Mouse (Mus musculus): ENCODE measurements around the gene Gucy2d. TPM values are rescaled to one million over a fixed set of nuclear protein-coding genes. Genes with fewer than 3 reads are reported as not detected.

Gene Gucy2d
- polyA plus RNA-seq, 1 experiment from 2014 or later, result not detected

DNA sequence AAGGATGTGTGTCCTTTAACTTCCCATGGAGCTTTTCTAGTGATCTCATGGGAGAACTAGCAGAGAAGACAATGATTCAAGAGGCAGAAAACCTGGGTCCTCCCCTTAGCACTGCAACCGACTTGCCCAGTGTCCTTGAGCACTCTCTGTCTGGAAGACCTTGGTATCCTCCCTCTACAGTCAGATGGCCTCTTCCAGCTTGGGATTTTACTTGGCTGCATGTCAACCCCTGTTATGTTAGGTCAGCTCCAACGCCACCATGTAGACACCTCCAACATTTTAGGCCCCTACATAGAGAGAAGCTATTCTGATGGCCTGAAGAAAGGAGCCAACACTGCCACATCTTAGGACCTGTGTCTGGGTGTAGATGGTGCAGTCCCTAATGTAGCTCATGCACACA is 32.3 kb downstream of the Gucy2d start:
- 85% methylated on average over 2 of the region's 2 CpGs for WGBS
- ATAC-seq, result no peak
- H3K9me3 ChIP-seq (ENCODE audit: control insufficient read depth, low read length), result no peaks in the 10 kb centered on the region
- H3K9ac ChIP-seq (replicated peaks; ENCODE audit: low read depth, low read length), result no peak overlapping the region
- H3K4me2 ChIP-seq (ENCODE audit: low read length), result no peak overlapping the region
- H3K27me3 ChIP-seq (replicated peaks; ENCODE audit: control insufficient read depth, insufficient read depth, low read length), result no peaks in the 10 kb centered on the region
- H3K4me1 ChIP-seq (replicated peaks; ENCODE audit: control insufficient read depth, insufficient read depth, low read length), result no peaks in the 10 kb centered on the region
- no peak overlapping the region for H3K4me3 ChIP-seq (replicated peaks; ENCODE audit: low read length)
- no peaks in the 10 kb centered on the region for H3K36me3 ChIP-seq (ENCODE audit: control insufficient read depth, insufficient read depth)
- no peak overlapping the region for H3K27ac ChIP-seq (ENCODE audit: low read length)

DNA sequence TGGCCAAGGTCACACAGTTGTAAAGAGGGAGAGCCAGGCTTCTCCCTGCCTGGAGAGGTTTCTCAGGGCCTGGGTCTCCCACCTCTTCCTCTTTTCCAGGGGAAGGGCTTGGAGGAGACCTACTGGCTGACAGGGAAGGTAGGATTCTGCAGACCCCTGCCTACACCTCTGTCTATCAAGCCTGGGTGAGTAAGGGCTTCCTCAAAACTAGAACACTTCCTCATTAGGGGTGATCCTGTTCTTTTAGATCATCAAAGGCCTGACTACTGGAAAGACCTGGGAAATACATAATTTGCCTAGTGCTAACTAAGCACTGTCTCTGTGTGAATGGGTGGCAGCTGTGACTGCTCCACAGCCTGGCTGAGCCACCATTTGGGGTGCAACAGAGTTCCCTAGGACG is 34.3 kb downstream of the Gucy2d start:
- WGBS, result 76% methylated on average over 1 of the region's 1 CpGs
- Histone ChIP-seq H3K4me1 (replicated peaks; ENCODE audit: control insufficient read depth, insufficient read depth, low read length) (no peaks in the 10 kb centered on the region), H3K4me2 (ENCODE audit: low read length) (no peak overlapping the region), H3K36me3 (ENCODE audit: control insufficient read depth, insufficient read depth) (no peaks in the 10 kb centered on the region), H3K9me3 (ENCODE audit: control insufficient read depth, low read length) (no peaks in the 10 kb centered on the region), H3K4me3 (replicated peaks; ENCODE audit: low read length) (no peak overlapping the region), H3K27ac (ENCODE audit: low read length) (no peak overlapping the region), H3K9ac (replicated peaks; ENCODE audit: low read depth, low read length) (no peak overlapping the region), H3K27me3 (replicated peaks; ENCODE audit: control insufficient read depth, insufficient read depth, low read length) (no peaks in the 10 kb centered on the region)
- ATAC-seq, result no peak

DNA sequence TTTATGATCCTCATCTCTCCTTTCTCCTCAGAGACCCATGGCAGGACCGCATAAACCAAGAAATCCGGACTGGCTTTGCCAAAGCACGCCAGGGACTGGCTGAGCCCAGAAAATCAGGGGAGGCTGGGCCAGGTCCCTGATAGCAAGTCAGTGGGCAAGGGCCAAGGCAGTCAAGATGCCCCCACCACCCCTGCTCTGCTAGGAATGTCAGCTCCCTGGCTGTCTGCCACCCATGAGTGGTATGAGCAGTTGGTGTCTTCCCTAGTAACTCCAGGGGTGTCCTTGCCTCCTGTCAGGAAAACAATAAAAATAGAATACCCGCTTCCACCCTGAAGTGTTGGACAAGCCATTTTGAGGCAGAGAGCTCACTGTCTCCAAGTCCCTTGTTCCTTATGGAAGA is 36.9 kb downstream of the Gucy2d start:
- 89% methylated on average over 4 of the region's 4 CpGs for WGBS
- H3K36me3 ChIP-seq (ENCODE audit: control insufficient read depth, insufficient read depth), result no peaks in the 10 kb centered on the region
- ATAC-seq, result no peak
- no peak overlapping the region for H3K27ac ChIP-seq (ENCODE audit: low read length)
- no peak overlapping the region for H3K4me2 ChIP-seq (ENCODE audit: low read length)
- H3K9me3 ChIP-seq (ENCODE audit: control insufficient read depth, low read length), result no peaks in the 10 kb centered on the region
- no peaks in the 10 kb centered on the region for H3K4me1 ChIP-seq (replicated peaks; ENCODE audit: control insufficient read depth, insufficient read depth, low read length)
- no peak overlapping the region for H3K4me3 ChIP-seq (replicated peaks; ENCODE audit: low read length)
- no peak overlapping the region for H3K9ac ChIP-seq (replicated peaks; ENCODE audit: low read depth, low read length)
- no peaks in the 10 kb centered on the region for H3K27me3 ChIP-seq (replicated peaks; ENCODE audit: control insufficient read depth, insufficient read depth, low read length)

DNA sequence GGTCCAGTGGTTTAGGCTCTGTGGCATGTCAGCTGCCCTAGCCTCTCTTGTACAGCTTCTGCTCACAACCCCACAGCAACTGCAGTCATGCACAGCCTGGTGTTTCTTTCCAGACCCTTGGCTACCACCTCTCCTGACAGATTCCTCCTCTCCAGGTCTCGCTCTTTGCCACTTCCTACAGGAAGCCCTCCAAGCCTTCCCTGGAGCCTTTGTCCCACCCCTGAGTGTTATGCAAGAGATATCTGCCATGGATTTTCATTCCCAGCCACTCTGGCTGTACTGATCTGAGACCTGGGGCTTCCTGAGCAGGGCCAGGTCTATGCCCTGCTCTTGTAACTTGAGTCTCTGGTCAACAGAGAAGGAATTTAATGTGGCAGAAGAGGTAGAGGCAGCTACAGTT is 40.3 kb downstream of the Gucy2d start:
- no peaks in the 10 kb centered on the region for H3K36me3 ChIP-seq (ENCODE audit: control insufficient read depth, insufficient read depth)
- WGBS, result 100% methylated on average over 1 of the region's 1 CpGs
- no peak overlapping the region for H3K4me3 ChIP-seq (replicated peaks; ENCODE audit: low read length)
- H3K9ac ChIP-seq (replicated peaks; ENCODE audit: low read depth, low read length), result no peak overlapping the region
- no peak overlapping the region for H3K4me2 ChIP-seq (ENCODE audit: low read length)
- H3K27me3 ChIP-seq (replicated peaks; ENCODE audit: control insufficient read depth, insufficient read depth, low read length), result no peaks in the 10 kb centered on the region
- ATAC-seq, result no peak
- no peak overlapping the region for H3K27ac ChIP-seq (ENCODE audit: low read length)
- H3K9me3 ChIP-seq (ENCODE audit: control insufficient read depth, low read length), result no peaks in the 10 kb centered on the region
- H3K4me1 ChIP-seq (replicated peaks; ENCODE audit: control insufficient read depth, insufficient read depth, low read length), result no peaks in the 10 kb centered on the region

DNA sequence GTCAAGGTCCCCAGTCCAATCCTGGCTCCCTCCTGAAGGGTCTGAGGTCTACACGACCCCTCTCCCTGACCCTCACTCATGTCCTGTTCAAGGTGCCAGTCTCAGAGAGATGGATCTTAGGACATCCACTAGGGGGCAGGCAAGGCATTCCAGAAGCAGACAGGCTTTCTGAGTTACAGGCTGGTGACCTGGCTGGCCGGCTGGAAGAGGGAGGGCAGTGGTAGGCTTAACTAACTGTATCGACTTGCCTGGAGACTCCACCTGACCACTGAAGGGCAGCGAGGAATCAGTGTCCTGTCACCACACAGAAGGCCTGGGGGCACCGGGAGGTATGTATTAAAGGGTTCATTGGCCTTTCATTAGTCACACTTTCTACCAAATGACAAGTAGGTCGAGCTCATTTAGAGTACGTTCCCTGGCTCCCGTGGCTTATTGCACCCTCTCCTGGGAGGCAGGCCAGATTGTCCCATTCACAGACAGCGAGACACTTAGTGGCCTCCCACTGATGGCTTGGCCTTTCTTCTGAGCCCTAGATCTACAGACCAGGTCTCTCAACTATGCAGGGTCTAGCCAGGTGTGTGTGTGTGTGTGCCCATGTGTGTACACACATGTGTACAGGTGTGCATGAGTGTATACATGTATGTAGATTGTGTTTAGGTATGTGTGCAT is 41.0 kb downstream of the Gucy2d start:
- WGBS, result 16% methylated on average over 9 of the region's 9 CpGs
- ATAC-seq, result peak; percentile 66
- H3K9me3 ChIP-seq (ENCODE audit: control insufficient read depth, low read length), result no peaks in the 10 kb centered on the region

DNA sequence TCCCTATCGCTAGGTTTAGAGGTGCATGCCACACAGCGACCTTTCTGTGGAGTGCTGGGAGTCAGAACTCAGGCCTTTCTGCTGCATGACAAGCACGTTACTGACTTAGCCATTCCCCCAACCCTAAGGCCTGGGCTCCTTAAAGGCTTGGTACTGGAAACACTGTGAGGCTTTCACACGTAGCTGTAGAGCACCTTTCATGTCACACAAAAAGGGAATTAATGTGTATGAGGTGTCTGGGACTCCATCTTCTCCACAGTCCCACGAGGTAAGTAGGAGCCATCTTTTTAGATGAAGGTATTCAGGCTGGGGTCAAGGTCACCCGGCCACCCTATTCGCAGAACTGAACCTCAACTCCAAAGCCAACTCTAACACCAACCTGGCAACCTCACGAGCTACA is 41.6 kb downstream of the Gucy2d start:
- Histone ChIP-seq H3K27ac (ENCODE audit: low read length) (no peak overlapping the region), H3K36me3 (ENCODE audit: control insufficient read depth, insufficient read depth) (no peaks in the 10 kb centered on the region), H3K4me1 (replicated peaks; ENCODE audit: control insufficient read depth, insufficient read depth, low read length) (no peaks in the 10 kb centered on the region), H3K27me3 (replicated peaks; ENCODE audit: control insufficient read depth, insufficient read depth, low read length) (no peaks in the 10 kb centered on the region), H3K9ac (replicated peaks; ENCODE audit: low read depth, low read length) (no peak overlapping the region), H3K4me2 (ENCODE audit: low read length) (no peak overlapping the region), H3K4me3 (replicated peaks; ENCODE audit: low read length) (no peak overlapping the region), H3K9me3 (ENCODE audit: control insufficient read depth, low read length) (no peaks in the 10 kb centered on the region)
- no peak for ATAC-seq
- 85% methylated on average over 8 of the region's 8 CpGs for WGBS

More for the DNA sequence above, 41.0 kb downstream of the Gucy2d start:
- Histone ChIP-seq H3K4me3 (replicated peaks; ENCODE audit: low read length) (no peak overlapping the region), H3K4me1 (replicated peaks; ENCODE audit: control insufficient read depth, insufficient read depth, low read length) (no peaks in the 10 kb centered on the region), H3K4me2 (ENCODE audit: low read length) (no peak overlapping the region), H3K9ac (replicated peaks; ENCODE audit: low read depth, low read length) (no peak overlapping the region), H3K36me3 (ENCODE audit: control insufficient read depth, insufficient read depth) (no peaks in the 10 kb centered on the region), H3K27ac (ENCODE audit: low read length) (no peak overlapping the region), H3K27me3 (replicated peaks; ENCODE audit: control insufficient read depth, insufficient read depth, low read length) (no peaks in the 10 kb centered on the region)

DNA sequence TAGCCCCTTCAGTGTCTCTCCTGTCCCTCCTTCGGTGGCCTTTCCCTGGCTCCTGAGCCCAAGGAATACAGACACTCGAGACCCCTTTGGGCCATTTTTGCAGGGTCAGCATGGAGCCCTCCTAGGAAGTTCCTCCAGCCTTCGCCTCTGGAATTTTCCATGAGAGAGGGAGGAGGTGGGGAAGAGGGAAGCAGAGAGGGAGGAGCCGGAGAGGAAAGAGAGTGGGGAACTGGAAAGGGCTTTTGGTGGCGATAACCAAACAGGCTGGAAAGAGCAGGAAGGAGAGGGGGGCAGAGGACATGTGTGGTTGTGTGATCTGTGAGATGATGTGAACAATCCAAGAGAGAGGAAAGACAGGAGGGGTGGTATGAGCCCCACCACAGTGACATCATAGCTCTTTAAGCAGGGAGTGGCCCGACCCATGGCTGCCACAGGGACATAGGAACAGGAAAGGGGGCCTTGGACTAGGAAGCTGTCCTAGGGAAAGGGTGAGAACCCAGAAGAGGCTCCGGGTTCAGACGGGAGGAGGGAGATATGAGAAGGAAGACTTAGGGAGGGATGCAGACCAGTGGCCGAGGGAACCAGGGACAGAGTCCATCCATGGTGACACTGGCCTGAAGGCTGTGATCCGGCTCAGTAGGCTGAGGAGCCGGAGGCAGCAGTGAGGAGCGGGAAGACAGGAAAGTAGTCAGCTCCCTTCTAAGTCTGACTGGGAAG is 42.5 kb downstream of the Gucy2d start:
- Histone ChIP-seq H3K4me1 (replicated peaks; ENCODE audit: control insufficient read depth, insufficient read depth, low read length) (no peaks in the 10 kb centered on the region), H3K27me3 (replicated peaks; ENCODE audit: control insufficient read depth, insufficient read depth, low read length) (no peaks in the 10 kb centered on the region), H3K9me3 (ENCODE audit: control insufficient read depth, low read length) (no peaks in the 10 kb centered on the region), H3K9ac (replicated peaks; ENCODE audit: low read depth, low read length) (no peak overlapping the region), H3K36me3 (ENCODE audit: control insufficient read depth, insufficient read depth) (no peaks in the 10 kb centered on the region), H3K4me3 (replicated peaks; ENCODE audit: low read length) (no peak overlapping the region), H3K27ac (ENCODE audit: low read length) (no peak overlapping the region), H3K4me2 (ENCODE audit: low read length) (no peak overlapping the region)
- no peak for ATAC-seq
- WGBS, result 56% methylated on average over 12 of the region's 12 CpGs

DNA sequence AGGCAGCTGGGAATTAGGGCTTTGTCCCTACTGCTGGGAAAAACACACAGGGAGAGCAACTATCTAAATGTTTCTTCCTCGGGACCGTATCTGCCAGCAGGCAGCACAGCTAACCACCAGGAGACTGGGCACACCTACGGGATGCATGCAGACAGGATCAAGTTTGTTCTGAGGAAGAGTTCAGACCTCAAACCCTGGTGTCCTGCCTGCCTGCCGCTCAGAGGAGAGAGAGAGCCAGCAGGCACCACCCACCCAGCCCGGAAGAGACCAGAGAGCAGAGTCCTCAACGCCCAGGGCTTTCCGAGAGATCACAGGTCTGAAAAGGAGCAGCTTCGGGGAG is 43.0 kb downstream of the Gucy2d start:
- no peak overlapping the region for H3K4me3 ChIP-seq (replicated peaks; ENCODE audit: low read length)
- no peak for ATAC-seq
- H3K27ac ChIP-seq (ENCODE audit: low read length), result no peak overlapping the region
- no peak overlapping the region for H3K4me2 ChIP-seq (ENCODE audit: low read length)
- no peaks in the 10 kb centered on the region for H3K36me3 ChIP-seq (ENCODE audit: control insufficient read depth, insufficient read depth)
- WGBS, result 41% methylated on average over 8 of the region's 8 CpGs
- no peaks in the 10 kb centered on the region for H3K27me3 ChIP-seq (replicated peaks; ENCODE audit: control insufficient read depth, insufficient read depth, low read length)
- H3K4me1 ChIP-seq (replicated peaks; ENCODE audit: control insufficient read depth, insufficient read depth, low read length), result no peaks in the 10 kb centered on the region
- no peak overlapping the region for H3K9ac ChIP-seq (replicated peaks; ENCODE audit: low read depth, low read length)
- no peaks in the 10 kb centered on the region for H3K9me3 ChIP-seq (ENCODE audit: control insufficient read depth, low read length)

DNA sequence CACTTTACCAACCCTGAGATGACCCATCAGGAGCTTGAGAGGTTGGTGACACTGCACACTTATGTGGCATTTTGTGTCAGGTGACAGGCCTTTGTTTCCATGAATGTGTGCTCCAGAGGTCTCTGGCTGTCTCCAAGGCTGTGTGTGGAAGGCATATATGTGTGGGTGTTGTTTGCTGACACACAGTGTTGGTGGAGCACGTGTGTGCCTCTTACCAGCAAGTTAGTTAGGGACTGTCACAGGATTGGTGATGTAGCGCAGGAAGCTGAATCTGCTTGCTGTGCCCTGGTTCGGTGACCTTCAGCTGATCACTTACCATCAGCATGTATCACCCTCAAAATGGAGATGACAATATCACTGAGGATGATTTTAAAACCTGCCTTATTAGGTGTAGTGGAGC is 44.7 kb downstream of the Gucy2d start:
- Histone ChIP-seq H3K9me3 (ENCODE audit: control insufficient read depth, low read length) (no peaks in the 10 kb centered on the region), H3K4me2 (ENCODE audit: low read length) (no peak overlapping the region), H3K36me3 (ENCODE audit: control insufficient read depth, insufficient read depth) (no peaks in the 10 kb centered on the region), H3K4me1 (replicated peaks; ENCODE audit: control insufficient read depth, insufficient read depth, low read length) (0 out of 2 replicates have a peak, but pooled peaks cover 4% of the 10 kb centered on the region), H3K9ac (replicated peaks; ENCODE audit: low read depth, low read length) (no peak overlapping the region), H3K4me3 (replicated peaks; ENCODE audit: low read length) (no peak overlapping the region), H3K27ac (ENCODE audit: low read length) (no peak overlapping the region), H3K27me3 (replicated peaks; ENCODE audit: control insufficient read depth, insufficient read depth, low read length) (no peaks in the 10 kb centered on the region)
- 87% methylated on average over 3 of the region's 3 CpGs for WGBS
- no peak for ATAC-seq

All from forebrain, embryonic 16.5 days (tissue).